Mouse (Mus musculus) large intestine, adult 2 months (tissue): Measurements from ENCODE around the gene Sorbs1. TPM values are rescaled to one million over a fixed set of nuclear protein-coding genes. Genes with fewer than 3 reads are reported as not detected.

Experiments used
- DNase-seq: peaks from one replicate; pipeline ENCODE4 v3.0.0-alpha.2; 2012; ENCODE audit warnings: low read depth, low spot score
- WGBS: fragments of 180-500 bp; shearing (Covaris S2); methylation state at CpG from one replicate; pipeline ENCODE4 v1.1.7; 2018; 5-methylcytosine and 5-hydroxymethylcytosine counted together
- polyA plus RNA-seq: library from polyadenylated mRNA; depleted of rRNA; stranded (reverse); fragments of >200 nt; gene quantifications from 2 replicates; pipeline ENCODE4 v1.2.3, GENCODE M21; 2012

The Sorbs1 gene
- polyA plus RNA-seq, 1 experiment, result 14.9 TPM

GRCm38 (mm10) chr19:40451307-40451706, 62.3 kb downstream of the Sorbs1 start:
- DNase-seq, result no peak
- 83% methylated on average over 6 of the region's 6 CpGs for WGBS

GRCm38 (mm10) chr19:40446525-40446924, 67.1 kb downstream of the Sorbs1 start:
- WGBS, result 93% methylated on average over 9 of the region's 9 CpGs
- DNase-seq, result no peak

DNA sequence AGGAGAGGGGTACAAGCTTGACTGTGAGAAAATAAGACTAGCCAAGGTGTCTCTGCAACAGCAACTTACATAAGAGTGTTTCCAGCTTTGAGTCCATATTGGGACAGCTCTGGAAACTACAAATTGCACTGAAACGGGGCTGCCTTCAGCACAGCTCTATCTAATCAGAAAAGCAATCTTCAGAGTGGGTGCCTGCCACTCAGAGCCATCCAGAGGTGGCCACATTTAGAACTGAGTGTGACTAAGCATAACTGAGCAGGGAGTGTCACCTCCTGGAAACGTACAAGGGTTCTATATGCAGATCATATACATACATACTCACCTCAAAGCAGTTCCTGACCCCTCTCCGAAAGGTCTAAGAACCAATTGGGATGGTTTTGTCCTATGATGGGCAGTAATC, 71.2 kb downstream of the Sorbs1 start:
- 46% methylated on average over 3 of the region's 3 CpGs for WGBS
- DNase-seq, result no peak

- no peak for DNase-seq
- WGBS, result 52% methylated on average over 4 of the region's 4 CpGs
Observed at GRCm38 (mm10) chr19:40440951-40441350, 72.6 kb downstream of the Sorbs1 start.

DNA sequence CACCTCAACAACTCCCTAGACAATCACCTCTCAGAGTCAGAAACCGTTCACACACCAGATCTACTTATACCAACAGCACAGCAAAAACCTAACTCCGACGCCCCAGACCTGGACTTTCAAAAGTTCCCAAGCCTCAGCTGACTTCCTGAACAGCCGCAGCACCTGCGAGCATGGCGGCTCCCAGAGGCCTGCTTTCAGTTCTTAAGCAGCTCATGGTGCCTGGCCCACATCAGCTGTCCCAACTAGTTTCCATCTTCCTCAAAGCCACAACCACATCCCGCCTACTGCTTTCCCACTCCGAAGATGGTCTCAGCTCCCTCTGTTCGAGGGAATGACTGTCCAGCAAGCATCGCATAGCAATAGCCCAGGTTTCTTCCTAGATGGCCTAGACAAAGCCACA, 74.7 kb downstream of the Sorbs1 start:
- WGBS, result 89% methylated on average over 10 of the region's 10 CpGs
- no peak for DNase-seq

- DNase-seq, result no peak
- WGBS, result 23% methylated on average over 9 of the region's 9 CpGs
Observed at GRCm38 (mm10) chr19:40437651-40438068, 75.9 kb downstream of the Sorbs1 start.

DNA sequence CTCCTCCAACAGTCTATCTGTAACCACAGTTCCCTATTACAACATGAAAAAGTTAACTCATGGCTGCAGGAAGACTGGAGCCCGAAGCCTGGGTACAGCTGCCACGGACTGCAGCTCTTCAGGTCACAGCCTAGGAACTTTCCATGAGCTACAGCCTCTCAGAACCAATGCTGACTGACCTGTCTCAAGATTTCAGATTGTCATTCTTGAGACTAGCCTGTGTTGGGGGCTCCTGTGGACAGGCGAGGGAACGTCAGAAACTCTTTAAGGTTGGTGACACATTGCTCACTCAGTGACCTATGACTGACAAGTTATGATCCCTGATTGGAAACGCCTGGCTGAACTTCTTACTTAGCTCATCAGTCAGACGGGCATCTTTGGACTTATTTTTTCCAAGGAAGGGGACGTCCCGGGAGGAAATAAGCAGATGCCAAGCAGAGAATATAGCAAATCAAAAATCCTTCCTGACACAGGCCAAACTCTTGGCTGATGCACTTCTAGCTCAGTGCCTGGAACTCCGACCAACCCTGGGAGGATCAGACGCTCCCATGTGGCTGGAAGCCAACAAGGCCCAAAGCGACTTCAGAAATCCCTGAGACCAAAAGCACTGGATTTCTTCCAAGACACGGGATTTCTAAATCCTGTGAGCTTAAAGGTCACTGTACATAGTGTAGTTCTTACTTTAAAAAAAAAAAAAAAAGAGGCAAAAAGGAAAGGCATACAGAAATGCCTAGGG, 76.9 kb downstream of the Sorbs1 start:
- WGBS, result 35% methylated on average over 12 of the region's 12 CpGs
- no peak for DNase-seq

GRCm38 (mm10) chr19:40435797-40436196, 77.8 kb downstream of the Sorbs1 start:
- no peak for DNase-seq
- WGBS, result 97% methylated on average over 2 of the region's 2 CpGs

DNA sequence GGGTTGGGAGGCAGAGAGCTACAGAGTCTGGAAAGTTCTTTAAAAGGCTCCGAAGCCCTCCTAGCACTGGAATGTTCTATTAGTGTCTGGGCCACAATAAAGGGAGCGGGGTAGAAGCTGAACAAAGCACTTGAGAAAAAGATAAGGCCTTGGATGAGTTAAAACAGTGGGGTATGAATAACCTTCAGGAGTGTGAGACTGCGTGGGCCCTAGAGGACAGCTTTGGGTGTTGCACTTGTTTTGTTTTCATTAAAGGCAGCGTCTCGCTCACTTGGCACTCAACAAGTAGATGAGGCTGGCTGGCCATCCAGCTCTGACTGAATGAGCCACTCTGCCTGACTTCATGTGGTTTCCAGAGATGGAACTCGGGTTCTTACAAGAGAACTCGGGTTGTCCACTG, 78.5 kb downstream of the Sorbs1 start:
- whole genome bisulfite sequencing, result 76% methylated on average over 7 of the region's 7 CpGs
- DNase-seq, result no peak

GRCm38 (mm10) chr19:40434042-40434869, 79.3 kb downstream of the Sorbs1 start:
- DNase-seq, result no peak
- 88% methylated on average over 10 of the region's 10 CpGs for WGBS

DNA sequence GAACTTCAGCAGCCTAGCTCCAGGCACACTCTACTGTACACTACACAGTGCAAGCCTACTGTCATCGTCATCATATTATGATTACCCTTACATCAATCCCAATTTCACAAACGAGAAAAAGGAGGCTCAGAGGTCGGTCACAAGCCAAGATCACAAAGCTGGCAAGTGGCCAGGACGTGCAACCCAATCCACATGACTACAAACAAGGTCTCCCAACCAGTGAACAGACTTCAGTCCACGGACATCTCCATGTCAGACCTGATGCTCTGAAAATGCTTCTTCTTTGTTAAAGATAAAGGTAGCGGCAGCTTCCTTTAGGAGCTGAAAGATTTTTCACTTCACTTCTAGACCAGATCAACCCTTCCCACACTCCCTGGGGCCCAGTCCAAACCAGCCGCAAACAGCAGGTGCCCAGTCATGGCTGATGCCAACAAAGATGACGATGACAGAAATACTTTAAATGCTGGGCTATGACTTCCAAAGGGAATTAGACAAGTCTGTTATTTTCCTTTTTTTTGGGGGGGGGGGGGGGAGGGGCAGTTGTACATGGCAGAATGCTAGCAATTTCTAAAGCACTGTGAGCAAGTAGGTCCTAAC, 80.2 kb downstream of the Sorbs1 start:
- DNase-seq, result no peak
- WGBS, result 67% methylated on average over 8 of the region's 8 CpGs

- WGBS, result 45% methylated on average over 4 of the region's 4 CpGs
- DNase-seq, result no peak
Observed at GRCm38 (mm10) chr19:40431969-40432368, 81.6 kb downstream of the Sorbs1 start.

DNA sequence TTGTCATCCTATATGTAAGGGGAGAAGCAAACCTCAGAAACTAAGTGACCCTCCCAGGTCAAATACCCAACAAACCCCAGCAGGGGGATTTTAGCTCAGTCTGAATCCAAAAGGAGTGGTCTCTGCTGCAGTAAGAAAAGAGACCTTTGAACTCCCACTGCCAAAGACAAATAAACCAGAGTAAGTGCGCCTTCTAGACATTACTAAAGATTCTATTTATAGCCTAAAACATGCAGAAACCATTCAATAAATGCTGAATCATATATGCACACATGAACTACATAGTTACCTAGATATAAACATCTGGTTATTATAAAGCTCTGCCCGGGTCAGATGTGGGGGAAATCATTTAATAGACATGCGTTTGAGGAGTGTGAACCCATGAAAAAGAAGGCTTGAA, 84.0 kb downstream of the Sorbs1 start:
- no peak for DNase-seq
- WGBS, result 37% methylated on average over 3 of the region's 3 CpGs

- 86% methylated on average over 3 of the region's 3 CpGs for WGBS
- no peak for DNase-seq
Observed at GRCm38 (mm10) chr19:40429169-40429568, 84.4 kb downstream of the Sorbs1 start.

GRCm38 (mm10) chr19:40426103-40426960, 87.2 kb downstream of the Sorbs1 start:
- DNase-seq, result no peak
- WGBS, result 88% methylated on average over 16 of the region's 16 CpGs

- 51% methylated on average over 5 of the region's 5 CpGs for WGBS
- DNase-seq, result no peak
Observed at GRCm38 (mm10) chr19:40425326-40425725, 88.3 kb downstream of the Sorbs1 start.

GRCm38 (mm10) chr19:40421037-40421436, 92.5 kb downstream of the Sorbs1 start:
- WGBS, result 66% methylated on average over 7 of the region's 7 CpGs
- DNase-seq, result no peak

GRCm38 (mm10) chr19:40419315-40419714, 94.3 kb downstream of the Sorbs1 start:
- DNase-seq, result no peak
- WGBS, result 72% methylated on average over 7 of the region's 7 CpGs

DNA sequence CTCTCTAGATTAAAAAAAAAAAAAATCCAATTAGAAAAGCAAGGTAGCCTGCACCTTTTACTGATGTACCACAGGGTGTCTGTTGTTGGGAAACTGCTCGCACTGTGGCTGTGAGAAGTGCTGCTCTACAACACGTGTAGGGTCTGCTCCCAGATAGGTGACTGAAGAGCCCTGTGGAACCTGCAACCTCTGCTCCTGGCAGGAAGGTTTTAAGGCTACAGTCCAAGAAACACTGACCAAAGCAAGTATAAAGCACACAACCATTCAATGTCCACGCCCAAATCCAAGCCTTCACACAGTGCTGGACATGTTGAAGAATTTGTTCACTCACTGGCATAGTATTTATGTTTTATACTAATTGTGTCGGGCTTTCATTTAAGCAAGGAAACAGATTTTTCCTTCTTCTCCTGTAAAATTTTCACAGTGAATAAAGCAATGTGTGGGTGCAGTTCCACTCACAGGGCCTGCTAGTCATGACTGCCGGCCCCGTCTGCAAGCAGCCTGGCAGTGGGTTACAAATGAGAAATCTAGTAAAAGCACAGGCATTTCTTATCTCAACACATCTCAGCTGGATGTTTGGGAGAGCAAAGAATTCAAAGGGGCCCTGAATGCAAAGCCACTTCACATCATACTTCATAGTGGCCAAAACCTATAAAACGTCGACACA, 96.3 kb downstream of the Sorbs1 start:
- DNase-seq, result no peak
- WGBS, result 68% methylated on average over 8 of the region's 8 CpGs
